Mouse (Mus musculus): ENCODE measurements at regions not wholly inside any gene's neighbourhood (a gene's known extent, or its start where the extent isn't known, plus 50 kb on each side); places are given as distances from the start of the nearest gene placed in this dataset.

- H3K27ac ChIP-seq: no peak overlapping the region
- H3K36me3 ChIP-seq: no peaks in the 10 kb centered on the region
- H3K9me3 ChIP-seq (replicated peaks): no peaks in the 10 kb centered on the region
- no peak overlapping the region for H3K4me3 ChIP-seq
- no peak for DNase-seq (ENCODE audit: low spot score)
- 83% methylated on average over 3 of the region's 3 CpGs for WGBS
- H3K27me3 ChIP-seq (ENCODE audit: low read depth, poor library complexity, severe bottlenecking): no peaks in the 10 kb centered on the region
- no peaks in the 10 kb centered on the region for H3K4me1 ChIP-seq
Observed at GRCm38 (mm10) chr8:116334101-116334500, 170.7 kb upstream of the Dynlrb2 start.

- Histone ChIP-seq H3K27me3 (ENCODE audit: low read depth, poor library complexity, severe bottlenecking) (no peaks in the 10 kb centered on the region), H3K9me3 (replicated peaks) (no peaks in the 10 kb centered on the region), H3K27ac (no peak overlapping the region), H3K4me3 (no peak overlapping the region), H3K4me1 (no peaks in the 10 kb centered on the region), H3K36me3 (no peaks in the 10 kb centered on the region)
- 89% methylated on average over 13 of the region's 13 CpGs for WGBS
- no peak for DNase-seq (ENCODE audit: low spot score)
Observed at GRCm38 (mm10) chr8:116320014-116320680, 184.6 kb upstream of the Dynlrb2 start.

GRCm38 (mm10) chr8:116315410-116315809, 189.4 kb upstream of the Dynlrb2 start:
- 53% methylated on average over 5 of the region's 5 CpGs for WGBS
- no peaks in the 10 kb centered on the region for H3K36me3 ChIP-seq
- H3K4me1 ChIP-seq: no peaks in the 10 kb centered on the region
- H3K27ac ChIP-seq: no peak overlapping the region
- H3K9me3 ChIP-seq (replicated peaks): no peaks in the 10 kb centered on the region
- no peak overlapping the region for H3K4me3 ChIP-seq
- no peak for DNase-seq (ENCODE audit: low spot score)
- no peaks in the 10 kb centered on the region for H3K27me3 ChIP-seq (ENCODE audit: low read depth, poor library complexity, severe bottlenecking)

- 92% methylated on average over 12 of the region's 12 CpGs for WGBS
- H3K27ac ChIP-seq: no peak overlapping the region
- no peaks in the 10 kb centered on the region for H3K9me3 ChIP-seq (replicated peaks)
- no peaks in the 10 kb centered on the region for H3K4me1 ChIP-seq
- no peak for DNase-seq (ENCODE audit: low spot score)
- no peaks in the 10 kb centered on the region for H3K27me3 ChIP-seq (ENCODE audit: low read depth, poor library complexity, severe bottlenecking)
- no peak overlapping the region for H3K4me3 ChIP-seq
- no peaks in the 10 kb centered on the region for H3K36me3 ChIP-seq
Observed at GRCm38 (mm10) chr8:116314429-116315092, 190.2 kb upstream of the Dynlrb2 start.

GRCm38 (mm10) chr8:116298891-116299290, 205.9 kb upstream of the Dynlrb2 start:
- WGBS: 92% methylated on average over 7 of the region's 7 CpGs
- Histone ChIP-seq H3K9me3 (replicated peaks) (no peaks in the 10 kb centered on the region), H3K4me1 (no peaks in the 10 kb centered on the region), H3K4me3 (no peak overlapping the region), H3K36me3 (no peaks in the 10 kb centered on the region), H3K27me3 (ENCODE audit: low read depth, poor library complexity, severe bottlenecking) (no peaks in the 10 kb centered on the region), H3K27ac (no peak overlapping the region)
- no peak for DNase-seq (ENCODE audit: low spot score)

- Histone ChIP-seq H3K27me3 (ENCODE audit: low read depth, poor library complexity, severe bottlenecking) (no peaks in the 10 kb centered on the region), H3K4me3 (no peak overlapping the region), H3K36me3 (no peaks in the 10 kb centered on the region), H3K9me3 (replicated peaks) (no peaks in the 10 kb centered on the region), H3K4me1 (no peaks in the 10 kb centered on the region), H3K27ac (no peak overlapping the region)
- DNase-seq (ENCODE audit: low spot score): no peak
- 81% methylated on average over 6 of the region's 6 CpGs for WGBS
Observed at GRCm38 (mm10) chr8:116290671-116291245, 214.0 kb upstream of the Dynlrb2 start.

GRCm38 (mm10) chr8:116289237-116289636, 215.5 kb upstream of the Dynlrb2 start:
- no peak overlapping the region for H3K4me3 ChIP-seq
- no peak for DNase-seq (ENCODE audit: low spot score)
- no peaks in the 10 kb centered on the region for H3K36me3 ChIP-seq
- no peaks in the 10 kb centered on the region for H3K9me3 ChIP-seq (replicated peaks)
- H3K4me1 ChIP-seq: no peaks in the 10 kb centered on the region; the same call in 1 of the 2 replicates
- H3K27me3 ChIP-seq (ENCODE audit: low read depth, poor library complexity, severe bottlenecking): no peaks in the 10 kb centered on the region
- H3K27ac ChIP-seq: no peak overlapping the region
- WGBS: 83% methylated on average over 2 of the region's 2 CpGs

GRCm38 (mm10) chr8:116283990-116284389, 220.8 kb upstream of the Dynlrb2 start:
- no peak overlapping the region for H3K4me3 ChIP-seq
- WGBS: 65% methylated on average over 2 of the region's 3 CpGs
- DNase-seq (ENCODE audit: low spot score): no peak
- peaks cover 3% of the 10 kb centered on the region; the same call in 1 of the 2 replicates for H3K4me1 ChIP-seq
- H3K9me3 ChIP-seq (replicated peaks): no peaks in the 10 kb centered on the region
- H3K27me3 ChIP-seq (ENCODE audit: low read depth, poor library complexity, severe bottlenecking): no peaks in the 10 kb centered on the region
- no peak overlapping the region for H3K27ac ChIP-seq
- H3K36me3 ChIP-seq: no peaks in the 10 kb centered on the region

- WGBS: 90% methylated on average over 5 of the region's 5 CpGs
- H3K36me3 ChIP-seq: no peaks in the 10 kb centered on the region
- no peaks in the 10 kb centered on the region for H3K9me3 ChIP-seq (replicated peaks)
- H3K4me3 ChIP-seq: no peak overlapping the region
- no peak overlapping the region for H3K27ac ChIP-seq
- no peak for DNase-seq (ENCODE audit: low spot score)
- H3K27me3 ChIP-seq (ENCODE audit: low read depth, poor library complexity, severe bottlenecking): no peaks in the 10 kb centered on the region
- peaks cover 3% of the 10 kb centered on the region; the same call in 1 of the 2 replicates for H3K4me1 ChIP-seq
Observed at GRCm38 (mm10) chr8:116282341-116282740, 222.4 kb upstream of the Dynlrb2 start.

- Histone ChIP-seq H3K36me3 (no peaks in the 10 kb centered on the region), H3K4me1 (peaks cover 10% of the 10 kb centered on the region), H3K9me3 (replicated peaks) (no peaks in the 10 kb centered on the region), H3K27me3 (ENCODE audit: low read depth, poor library complexity, severe bottlenecking) (no peaks in the 10 kb centered on the region), H3K27ac (no peak overlapping the region), H3K4me3 (no peak overlapping the region)
- 60% methylated on average over 4 of the region's 4 CpGs for WGBS
- no peak for DNase-seq (ENCODE audit: low spot score)
Observed at GRCm38 (mm10) chr8:116275014-116275413, 229.8 kb upstream of the Dynlrb2 start.

GRCm38 (mm10) chr8:116271238-116271637, 233.5 kb upstream of the Dynlrb2 start:
- H3K4me3 ChIP-seq: no peak overlapping the region
- H3K9me3 ChIP-seq (replicated peaks): no peaks in the 10 kb centered on the region
- no peak for DNase-seq (ENCODE audit: low spot score)
- WGBS: 95% methylated on average over 6 of the region's 6 CpGs
- peaks cover 10% of the 10 kb centered on the region for H3K4me1 ChIP-seq
- H3K27ac ChIP-seq: no peak overlapping the region
- H3K36me3 ChIP-seq: no peaks in the 10 kb centered on the region
- H3K27me3 ChIP-seq (ENCODE audit: low read depth, poor library complexity, severe bottlenecking): no peaks in the 10 kb centered on the region

- Histone ChIP-seq H3K9me3 (replicated peaks) (no peaks in the 10 kb centered on the region), H3K4me3 (no peak overlapping the region), H3K36me3 (no peaks in the 10 kb centered on the region), H3K27me3 (ENCODE audit: low read depth, poor library complexity, severe bottlenecking) (no peaks in the 10 kb centered on the region), H3K4me1 (peaks cover 10% of the 10 kb centered on the region), H3K27ac (no peak overlapping the region)
- DNase-seq (ENCODE audit: low spot score): no peak
Observed at GRCm38 (mm10) chr8:116269393-116269792, 235.4 kb upstream of the Dynlrb2 start.

GRCm38 (mm10) chr8:116268685-116269084, 236.1 kb upstream of the Dynlrb2 start:
- WGBS: 89% methylated on average over 2 of the region's 2 CpGs
- no peaks in the 10 kb centered on the region for H3K36me3 ChIP-seq
- no peaks in the 10 kb centered on the region for H3K9me3 ChIP-seq (replicated peaks)
- H3K4me3 ChIP-seq: no peak overlapping the region
- H3K27me3 ChIP-seq (ENCODE audit: low read depth, poor library complexity, severe bottlenecking): no peaks in the 10 kb centered on the region
- H3K4me1 ChIP-seq: peaks cover 10% of the 10 kb centered on the region
- no peak for DNase-seq (ENCODE audit: low spot score)
- 0 out of 2 replicates have a peak overlapping the region, but pooled peaks have one; percentile 30 for H3K27ac ChIP-seq
